ENCODE assay signal across 7 mouse cellular contexts in the genomic region with DNA sequence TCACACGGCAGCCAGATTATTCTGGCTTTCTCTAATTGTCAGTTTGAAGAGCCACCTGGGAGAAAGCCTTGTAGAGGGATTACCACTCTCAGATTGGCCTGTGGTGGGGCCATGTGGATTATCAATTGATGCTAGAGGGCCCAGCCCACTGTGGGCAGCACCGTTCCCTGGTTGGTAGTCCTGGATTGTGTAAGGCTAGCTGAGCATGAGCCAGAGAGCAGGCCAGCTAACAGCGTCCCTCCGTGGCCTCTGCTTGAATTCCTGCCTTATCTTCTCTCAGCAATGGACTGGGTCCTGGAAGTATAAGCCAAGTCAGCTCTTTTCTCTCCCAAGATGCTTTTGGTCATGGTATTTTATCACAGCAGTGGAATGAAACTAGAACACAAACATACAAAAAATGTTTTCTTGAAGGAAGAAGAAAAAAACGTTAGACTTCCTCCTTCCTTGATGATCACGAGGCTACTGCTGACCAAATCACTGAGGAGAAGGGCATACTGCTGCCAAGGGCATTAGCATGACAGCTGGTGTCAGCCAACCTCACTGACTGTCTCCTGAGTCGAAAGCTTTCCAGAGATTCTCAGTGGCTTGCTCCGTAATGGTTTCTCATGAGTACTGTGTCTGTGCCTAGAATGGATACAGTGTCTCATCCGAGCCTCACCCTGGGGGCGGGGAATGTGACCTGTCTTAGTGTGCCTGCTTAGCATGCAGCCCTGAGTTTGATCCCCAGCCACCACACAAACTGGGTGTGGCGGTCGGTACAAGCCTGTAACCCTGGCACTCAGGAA. TPM values are rescaled to one million over a fixed set of nuclear protein-coding genes. Genes with fewer than 3 reads are reported as not detected.
A peak's percentile ranks its signal among the peaks of the same experiment; 100 is the strongest.
DNase-seq lines count a peak whose midpoint lies in the region; ATAC-seq and TF ChIP-seq lines count a peak whose summit lies in the region.

No protein-coding gene starts in this region.

- no peaks in the 10 kb centered on the region for H3K9me3 ChIP-seq in forebrain, embryonic 13.5 days (replicated peaks)
- no peaks in the 10 kb centered on the region for H3K9me3 ChIP-seq in lung, embryonic 14.5 days (ENCODE audit: low read depth, low read length)

- peak; percentile 28 for ATAC-seq in CD4-positive, CD25-positive, alpha-beta regulatory T cell, adult 4 months
- ATAC-seq in forebrain, embryonic 13.5 days, result no peak
- no peak for ATAC-seq in lung, embryonic 14.5 days (ENCODE audit: insufficient read depth)

- no peak overlapping the region for H3K4me3 ChIP-seq in forebrain, embryonic 13.5 days
- no peak overlapping the region for H3K4me3 ChIP-seq in lung, embryonic 14.5 days (ENCODE audit: low read depth, low read length)

- H3K4me1 ChIP-seq in forebrain, embryonic 13.5 days, result peaks cover 72% of the 10 kb centered on the region
- peaks cover 18% of the 10 kb centered on the region for H3K4me1 ChIP-seq in lung, embryonic 14.5 days (ENCODE audit: insufficient read depth)

- H3K27ac ChIP-seq in forebrain, embryonic 13.5 days, result peak overlapping the region; percentile 79
- peak overlapping the region; percentile 69 for H3K27ac ChIP-seq in lung, embryonic 14.5 days (ENCODE audit: low read depth)

- H3K4me2 ChIP-seq in forebrain, embryonic 13.5 days, result no peak overlapping the region
- no peak overlapping the region for H3K4me2 ChIP-seq in lung, embryonic 14.5 days

- H3K27me3 ChIP-seq in forebrain, embryonic 13.5 days, result no peaks in the 10 kb centered on the region
- H3K27me3 ChIP-seq in lung, embryonic 14.5 days (ENCODE audit: insufficient read depth, low read length), result no peaks in the 10 kb centered on the region
- no peaks in the 10 kb centered on the region for H3K27me3 ChIP-seq in splenic B cell, adult 2 months (ENCODE audit: control insufficient read depth, insufficient read depth, low read length, poor library complexity, severe bottlenecking)

- no peak overlapping the region for H3K9ac ChIP-seq in forebrain, embryonic 13.5 days
- H3K9ac ChIP-seq in lung, embryonic 14.5 days, result no peak overlapping the region

- peak; percentile 92 for DNase-seq in ZHBTc4 (ENCODE audit: low read depth, low spot score)
- DNase-seq in heart, postnatal 4 days, result peak; percentile 68
- no peak for DNase-seq in lung, embryonic 14.5 days
- peak; percentile 61 for DNase-seq in splenic B cell, adult 2 months (ENCODE audit: low read depth, low spot score)
- no peak for DNase-seq in ovary, postnatal 14 days (ENCODE audit: low spot score)

- H3K36me3 ChIP-seq in forebrain, embryonic 13.5 days (ENCODE audit: poor library complexity, severe bottlenecking), result peaks cover 9% of the 10 kb centered on the region
- H3K36me3 ChIP-seq in lung, embryonic 14.5 days (ENCODE audit: insufficient read depth), result 0 out of 2 replicates have a peak, but pooled peaks cover 3% of the 10 kb centered on the region
- no peaks in the 10 kb centered on the region for H3K36me3 ChIP-seq in splenic B cell, adult 2 months (ENCODE audit: control insufficient read depth, insufficient read depth, low read length, poor library complexity, severe bottlenecking)

- no peak for TF ChIP-seq CTCF in lung, embryonic 14.5 days (IDR thresholded peaks at IDR 0.05; ENCODE audit: low read depth)

- 56% methylated on average over 12 of the region's 12 CpGs for WGBS in forebrain, embryonic 13.5 days
- 51% methylated on average over 12 of the region's 12 CpGs for WGBS in lung, embryonic 14.5 days

RNA-seq across cellular contexts. Expression of gene Trak1, which starts 19.5 kb away (rescaled TPM):
- polyA plus RNA-seq in CD4-positive, CD25-positive, alpha-beta regulatory T cell, adult 4 months (2017; shearing (Covaris generic)), result 10 to 100 TPM in 1 of 2 experiments, 1 to 10 TPM in 1; 8.9 to 10.7 TPM
- 49.7 and 49.9 TPM in 2 replicates for polyA plus RNA-seq in forebrain, embryonic 13.5 days (2015; fragmentation: Nextera tagmentation; extraction: Ambion mirVana)
- 100 to 1,000 TPM; 288 to 301 TPM for total RNA-seq in heart, postnatal 4 days (2021)
- polyA plus RNA-seq in lung, embryonic 14.5 days (2014; fragmentation: Nextera tagmentation; extraction: Ambion mirVana), result 20.8 and 20.9 TPM in 2 replicates

RNA-seq across cellular contexts. Expression of gene Ulk4, which starts 39.8 kb away (rescaled TPM):
- 1 to 10 TPM; 1.5 to 6.2 TPM for polyA plus RNA-seq in CD4-positive, CD25-positive, alpha-beta regulatory T cell, adult 4 months (2017; shearing (Covaris generic))
- 164 and 177 TPM in 2 replicates for polyA plus RNA-seq in forebrain, embryonic 13.5 days (2015; fragmentation: Nextera tagmentation; extraction: Ambion mirVana)
- 1 to 10 TPM; 2.5 to 2.7 TPM for total RNA-seq in heart, postnatal 4 days (2021)
- 123 and 125 TPM in 2 replicates for polyA plus RNA-seq in lung, embryonic 14.5 days (2014; fragmentation: Nextera tagmentation; extraction: Ambion mirVana)

Comparison
In these comparisons a context has a peak if more than half of its experiments do, and no peak if none do; other contexts are left out.
1. DNase-seq: peak in ZHBTc4 (single experiment), heart, postnatal 4 days (single experiment) and splenic B cell, adult 2 months (single experiment); none in lung, embryonic 14.5 days (single experiment) and ovary, postnatal 14 days (single experiment).
2. RNA of gene Ulk4, which starts 39.8 kb away (polyA plus RNA-seq): 164 to 177 TPM in forebrain, embryonic 13.5 days and 123 to 125 TPM in lung, embryonic 14.5 days; 1.5 to 6.2 TPM in CD4-positive, CD25-positive, alpha-beta regulatory T cell, adult 4 months; every median in the first group is over 10 times any median in the second.